Mouse (Mus musculus) layer of hippocampus, postnatal 10 days (tissue): Measurements from ENCODE around the gene Akap13. TPM values are rescaled to one million over a fixed set of nuclear protein-coding genes. Genes with fewer than 3 reads are reported as not detected.
"Not testable (repeated sequence)": the region's sequence is repeated elsewhere in the genome, so short reads cannot be mapped to it uniquely, and the experiment has no call there.

Experiments
- DNase-seq, 2 experiments: peaks; one replicate each; pipeline ENCODE4 v3.0.0; 2021; ENCODE audit warnings: low spot score in 2 of 2
- total RNA-seq, 2 experiments: library from RNA; stranded (reverse); gene quantifications; 2 replicates each; pipeline ENCODE4 v1.2.3; 2021

Gene Akap13
- total RNA-seq, 2 experiments from 2014 or later: 53.5 to 57.1 TPM

DNA sequence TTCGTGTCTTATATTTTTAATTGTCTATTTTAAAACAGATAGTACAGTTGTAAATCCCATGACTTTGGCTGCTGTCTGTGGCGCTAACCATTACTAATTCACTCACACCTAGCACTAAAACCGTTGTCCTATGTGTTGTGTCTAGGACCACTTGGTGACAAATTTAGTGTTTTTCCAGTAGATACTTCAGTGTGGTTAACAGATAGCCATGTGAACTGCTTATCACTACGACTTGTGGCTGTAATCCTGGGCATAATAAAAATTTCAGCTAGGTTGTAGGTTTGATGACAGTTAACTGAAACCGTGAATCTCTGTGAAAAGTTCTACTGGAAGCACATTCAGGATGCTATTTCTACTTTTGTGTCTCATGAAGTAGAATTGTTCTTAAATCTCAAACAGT lies 258.6 kb downstream of the Akap13 start:
- no peak for DNase-seq

DNA sequence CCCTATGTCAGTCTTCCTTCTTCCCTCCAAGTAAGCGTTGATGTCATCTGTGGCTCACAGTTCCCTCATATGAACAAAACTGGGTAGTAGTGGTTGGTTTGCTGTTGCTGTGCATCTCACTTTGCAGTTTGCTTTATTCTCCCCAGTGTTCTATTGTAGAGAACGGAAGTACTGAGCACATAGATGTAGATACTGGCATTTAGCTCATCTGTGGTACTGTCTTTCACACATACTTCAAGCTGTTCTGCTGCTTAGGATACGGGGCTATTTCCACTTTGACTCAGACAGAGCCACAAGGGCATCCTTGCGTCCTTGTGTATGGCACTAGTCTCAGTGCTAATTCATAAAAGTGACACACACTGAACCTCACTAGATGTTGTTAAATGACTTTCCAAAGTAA lies 259.7 kb downstream of the Akap13 start:
- no peak for DNase-seq

DNA sequence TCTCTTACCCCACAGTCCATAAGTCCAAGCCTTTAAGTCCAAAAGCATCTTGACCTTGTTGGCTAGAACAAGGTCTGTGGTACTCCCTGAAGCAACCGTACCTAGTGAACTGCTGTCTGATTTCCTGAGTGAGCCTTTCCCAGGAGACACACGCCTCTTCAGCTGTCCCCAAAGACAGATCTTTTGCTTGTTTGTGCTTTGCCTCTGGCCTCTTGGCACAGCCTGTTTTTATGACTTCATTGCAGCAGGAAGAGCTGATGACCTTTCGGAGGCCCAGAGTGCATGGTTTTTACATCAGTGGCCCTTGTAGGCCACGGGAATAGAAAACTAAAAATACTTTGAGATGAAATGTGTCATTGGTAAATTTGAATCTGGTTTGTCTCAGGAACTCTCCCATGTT lies 260.6 kb downstream of the Akap13 start:
- DNase-seq: no peak

DNA sequence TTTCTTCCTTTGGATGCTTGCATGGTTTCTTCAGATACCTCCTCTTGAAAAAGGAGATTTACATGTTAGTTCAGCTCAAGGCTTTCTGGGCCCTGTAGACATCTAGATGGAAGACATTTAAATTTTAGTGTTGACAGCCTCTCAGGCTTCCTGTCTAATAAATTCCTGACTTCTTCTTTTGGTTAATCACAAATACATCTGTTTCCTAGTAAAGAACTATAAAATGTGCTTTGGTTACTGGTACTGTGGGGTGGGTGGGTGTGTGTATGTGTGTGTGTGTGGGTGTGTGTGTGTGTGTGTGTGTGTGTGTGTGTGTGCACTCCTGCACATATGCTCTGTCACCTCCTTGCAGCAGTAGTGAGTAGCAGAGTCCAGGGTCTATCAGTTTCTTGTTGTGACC lies 262.0 kb downstream of the Akap13 start:
- no peak for DNase-seq

GRCm38 (mm10) chr7:75721302-75721701 lies 266.0 kb downstream of the Akap13 start:
- DNase-seq: no peak

- no peak for DNase-seq
Measured at GRCm38 (mm10) chr7:75724012-75724411, 268.7 kb downstream of the Akap13 start.

GRCm38 (mm10) chr7:75725899-75726298 lies 270.6 kb downstream of the Akap13 start:
- DNase-seq: no peak

- peak; percentile 20 to 31 for DNase-seq
Measured at GRCm38 (mm10) chr7:75726867-75727266, 271.5 kb downstream of the Akap13 start.

DNA sequence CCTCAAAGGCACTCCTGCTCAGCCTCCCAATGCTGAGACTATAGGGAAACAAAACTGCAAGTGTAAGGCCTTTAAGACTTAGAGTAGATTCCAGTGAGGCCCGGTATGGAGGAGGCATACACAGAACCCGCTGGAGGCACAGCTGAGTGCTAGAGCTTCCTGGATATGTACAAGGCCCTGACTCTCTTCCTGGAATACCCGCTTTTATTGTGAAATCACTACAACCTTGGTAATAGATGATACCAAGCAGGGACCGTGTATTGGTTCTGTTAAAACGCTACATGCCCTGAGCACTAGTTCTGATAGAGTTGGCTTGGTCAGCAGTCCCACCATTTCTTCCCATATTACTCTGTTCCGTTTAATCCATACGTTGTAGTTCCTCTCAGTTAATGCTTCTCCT lies 274.3 kb downstream of the Akap13 start:
- no peak for DNase-seq

DNA sequence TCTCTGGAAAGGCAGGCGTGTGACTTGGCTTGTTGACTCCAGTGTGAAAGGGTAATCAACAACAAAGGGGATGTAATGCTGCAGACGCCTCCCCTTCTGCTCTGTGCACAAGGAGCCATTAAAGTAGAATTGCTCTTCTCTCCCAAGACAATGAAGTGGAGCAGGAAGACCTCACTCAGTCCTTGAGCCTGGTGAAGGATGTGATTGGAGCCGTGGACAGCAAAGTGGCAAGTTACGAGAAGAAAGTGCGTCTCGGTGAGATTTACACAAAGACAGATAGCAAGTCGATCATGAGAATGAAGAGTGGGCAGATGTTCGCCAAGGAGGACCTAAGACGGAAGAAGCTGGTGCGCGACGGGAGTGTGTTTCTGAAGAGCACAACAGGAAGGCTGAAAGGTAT lies 274.9 kb downstream of the Akap13 start:
- no peak for DNase-seq

GRCm38 (mm10) chr7:75731951-75732350 lies 276.6 kb downstream of the Akap13 start:
- DNase-seq: no peak

GRCm38 (mm10) chr7:75733166-75733565 lies 277.8 kb downstream of the Akap13 start:
- no peak for DNase-seq

DNA sequence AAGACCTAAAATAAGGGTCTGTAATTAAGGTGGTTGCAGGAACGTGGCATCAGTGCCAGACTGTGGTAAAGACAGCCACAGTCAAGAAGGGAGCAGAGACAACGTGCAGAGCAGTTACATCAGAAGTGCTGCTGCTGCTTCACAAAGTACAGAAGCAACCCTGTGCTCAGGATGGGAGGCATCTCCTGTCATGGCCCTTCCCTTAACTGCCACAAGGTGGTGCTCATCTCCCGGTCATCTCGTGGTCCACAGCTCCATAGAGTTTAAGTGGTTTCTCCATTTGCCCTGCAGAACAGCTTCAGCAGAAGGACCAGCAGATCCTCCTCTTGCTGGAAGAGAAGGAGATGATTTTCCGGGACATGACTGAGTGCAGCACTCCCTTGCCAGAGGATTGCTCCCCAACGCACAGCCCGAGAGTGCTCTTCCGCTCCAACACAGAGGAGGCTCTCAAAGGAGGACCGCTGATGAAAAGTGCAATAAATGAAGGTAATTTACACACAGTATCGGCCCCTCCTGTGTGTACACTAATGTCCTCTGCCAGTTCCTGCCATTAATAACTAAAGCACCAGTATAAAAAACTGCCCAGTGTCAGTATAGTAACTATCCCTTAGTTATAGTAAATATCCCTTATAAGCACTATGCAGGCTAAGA lies 283.9 kb downstream of the Akap13 start:
- peak; percentile 64 to 80 for DNase-seq

DNA sequence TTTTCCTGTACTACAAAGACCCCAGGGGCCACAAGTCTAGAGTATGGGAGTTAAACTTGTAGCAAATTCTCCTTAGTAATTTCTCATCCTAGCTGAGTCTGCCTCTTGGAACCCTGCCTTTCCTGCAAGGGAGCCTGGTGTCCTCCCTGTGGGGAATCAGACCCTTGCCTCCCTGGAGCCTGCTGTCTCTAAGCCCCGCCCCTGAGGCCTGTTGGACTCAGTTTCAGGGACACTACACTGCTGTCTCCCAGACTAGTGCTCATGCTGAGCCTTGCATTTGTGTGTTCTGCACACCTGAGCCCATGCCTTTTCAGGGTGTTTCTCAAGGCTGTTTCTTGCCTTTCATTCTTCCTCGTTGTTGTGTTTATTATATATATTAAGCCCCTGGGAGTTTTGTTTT lies 289.2 kb downstream of the Akap13 start:
- DNase-seq: no peak

DNA sequence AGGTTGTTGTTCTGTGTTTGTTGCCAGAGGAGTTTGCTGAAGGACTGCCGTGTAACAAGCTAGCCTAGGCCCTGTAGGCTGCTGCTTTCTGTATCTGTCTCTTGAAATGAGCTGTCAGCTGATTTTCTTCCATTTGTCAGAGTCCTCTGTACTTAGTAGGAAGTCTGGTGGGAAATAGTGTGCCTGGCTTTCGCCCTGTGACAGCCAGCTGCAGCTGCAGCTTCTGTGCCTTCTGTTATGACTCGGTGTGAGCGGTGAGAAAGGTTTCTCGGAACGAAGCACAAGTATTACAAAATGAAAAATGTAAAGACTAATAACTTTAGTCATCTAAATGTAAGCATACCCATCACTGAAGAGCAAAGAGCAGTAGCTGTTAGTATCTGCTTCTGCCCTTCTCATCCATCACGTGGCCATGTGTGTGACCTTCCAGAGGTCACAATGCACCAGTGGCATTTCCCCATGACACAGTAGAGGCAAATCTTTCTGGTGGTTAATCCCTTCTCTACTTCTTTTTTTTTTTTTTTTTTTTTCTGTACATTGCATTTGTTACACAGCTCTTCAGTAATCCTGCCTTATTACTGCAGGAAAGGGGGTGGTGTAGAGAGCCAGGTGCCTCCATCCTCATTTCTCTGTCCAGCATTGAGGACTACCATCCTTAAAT lies 289.8 kb downstream of the Akap13 start:
- no peak for DNase-seq

DNA sequence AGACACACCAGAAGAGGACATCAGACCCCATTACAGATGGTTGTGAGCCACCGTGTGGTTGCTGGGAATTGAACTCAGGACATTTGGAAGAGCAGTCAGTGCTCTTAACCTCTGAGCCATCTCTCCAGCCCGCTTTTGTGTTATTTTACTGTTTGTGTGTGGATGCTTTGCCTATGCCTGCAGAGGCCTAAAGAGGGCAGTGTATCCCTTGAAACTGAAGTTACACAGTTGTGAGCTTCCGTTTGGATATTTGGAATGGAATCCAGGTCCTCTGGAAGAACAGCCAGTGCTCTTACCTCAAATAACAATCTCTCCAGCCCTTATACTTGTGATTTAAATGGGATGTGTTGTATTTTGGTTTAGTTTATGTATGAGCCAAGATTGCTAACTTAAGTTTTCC lies 290.6 kb downstream of the Akap13 start:
- DNase-seq: not testable (repeated sequence)

DNA sequence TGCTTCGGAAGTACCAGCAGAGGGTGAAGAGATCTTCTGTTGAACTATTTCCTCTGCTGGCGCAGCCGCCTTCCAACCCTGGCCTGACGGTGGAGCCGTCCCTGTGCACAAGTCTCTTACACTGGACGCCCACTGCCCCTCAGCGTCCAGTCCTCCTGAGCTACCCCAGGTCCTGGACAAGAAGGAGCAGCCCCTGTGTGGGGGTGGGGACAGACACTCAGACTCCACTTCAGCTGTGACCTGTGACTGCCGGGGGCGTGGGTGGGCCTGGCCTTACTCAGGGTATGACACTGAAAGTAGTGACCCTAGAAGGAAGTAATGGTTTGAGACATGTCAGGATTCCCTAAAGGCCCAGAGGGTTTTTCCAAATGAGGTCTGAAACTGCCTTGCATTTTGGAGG lies 295.2 kb downstream of the Akap13 start:
- no peak for DNase-seq

GRCm38 (mm10) chr7:75751161-75751803 lies 295.9 kb downstream of the Akap13 start:
- no peak for DNase-seq

DNA sequence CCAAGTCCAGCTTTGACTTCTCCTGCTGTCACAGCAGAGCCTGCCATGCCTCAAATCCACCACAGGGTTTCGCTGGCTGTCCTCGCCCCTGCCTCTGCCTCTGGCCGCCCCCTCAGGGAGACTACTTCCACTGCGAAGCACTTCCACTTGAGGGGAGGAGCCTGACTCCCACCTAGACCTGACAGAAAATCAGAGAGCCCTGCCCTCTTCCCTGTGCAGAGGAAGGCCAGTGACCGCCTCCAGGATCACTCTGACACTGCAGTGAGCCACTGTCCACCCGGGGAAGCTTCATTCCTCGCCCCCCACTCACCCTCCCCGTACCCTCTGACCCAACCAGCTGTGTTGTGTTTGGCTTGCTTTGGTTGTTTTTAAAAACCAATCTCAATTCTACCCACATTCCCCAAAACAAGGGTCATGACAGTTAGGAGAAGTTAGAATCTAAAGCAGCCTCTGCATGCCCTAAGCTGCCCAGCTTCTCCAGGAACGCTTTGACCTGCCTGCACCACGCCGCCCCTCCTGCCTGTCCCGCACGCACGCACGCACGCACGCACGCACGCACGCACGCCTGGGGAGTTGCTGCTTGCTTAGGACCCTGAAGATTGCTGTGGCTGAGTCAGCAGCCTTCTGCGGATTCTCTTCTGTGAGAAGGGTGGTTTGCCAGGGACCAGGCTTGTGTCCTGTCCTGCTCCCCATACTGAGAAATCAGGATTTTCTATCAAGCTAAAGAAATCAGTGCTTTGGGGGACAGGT lies 297.3 kb downstream of the Akap13 start:
- no peak for DNase-seq

GRCm38 (mm10) chr7:75753192-75753783 lies 298.0 kb downstream of the Akap13 start:
- no peak for DNase-seq
